Mouse (Mus musculus) lung, postnatal 14 days (tissue): ENCODE results near the gene Tlr7.

ENCODE experiments used
- DNase-seq: peaks from one replicate; pipeline ENCODE4 v3.0.0; 2021

Tlr7 gene

DNA sequence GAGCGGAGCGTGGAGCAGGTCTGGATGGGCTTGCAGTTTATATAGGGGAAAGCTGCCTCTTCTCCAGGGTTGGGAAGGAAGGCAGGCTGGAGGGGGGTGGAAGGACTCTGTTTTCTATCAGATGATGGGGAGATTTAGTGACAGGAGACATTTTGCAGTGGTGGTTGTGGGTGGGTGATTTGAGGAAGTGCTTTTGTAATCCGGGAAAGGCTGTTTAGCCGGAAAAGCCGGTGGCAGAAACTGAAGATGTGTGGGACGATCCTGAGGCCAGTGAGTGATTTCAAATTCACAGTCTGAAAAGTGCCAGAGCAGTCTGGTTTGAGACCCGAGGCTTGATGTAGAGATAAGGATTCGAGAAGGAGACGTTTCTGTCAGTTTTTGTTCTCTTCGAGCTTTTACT is 53.8 kb downstream of the Tlr7 start:
- DNase-seq, result no peak

DNA sequence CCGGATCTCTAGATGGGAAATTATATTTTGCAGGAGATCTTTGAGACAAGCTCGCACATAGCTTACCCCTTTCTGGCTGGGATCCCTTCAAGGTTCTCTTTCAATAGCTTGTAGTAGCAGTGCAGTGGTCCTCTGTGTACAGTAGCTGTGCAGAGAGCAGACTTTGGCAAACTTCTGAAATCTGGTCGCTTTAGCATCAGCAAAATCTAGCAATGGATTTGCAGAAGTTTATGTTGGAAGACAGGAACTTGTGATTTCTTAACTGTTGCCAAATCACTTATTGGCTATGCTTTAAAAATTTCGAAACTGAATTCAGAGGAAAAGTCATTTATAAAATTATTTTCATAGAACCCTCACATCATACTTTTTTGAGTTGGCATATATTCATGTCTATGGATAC is 66.3 kb downstream of the Tlr7 start, which contains the start of gene Tlr8:
Gene Tlr8 (minus strand): TSS at position 244 of the 400 bp plus-strand sequence.
- DNase-seq, result no peak

DNA sequence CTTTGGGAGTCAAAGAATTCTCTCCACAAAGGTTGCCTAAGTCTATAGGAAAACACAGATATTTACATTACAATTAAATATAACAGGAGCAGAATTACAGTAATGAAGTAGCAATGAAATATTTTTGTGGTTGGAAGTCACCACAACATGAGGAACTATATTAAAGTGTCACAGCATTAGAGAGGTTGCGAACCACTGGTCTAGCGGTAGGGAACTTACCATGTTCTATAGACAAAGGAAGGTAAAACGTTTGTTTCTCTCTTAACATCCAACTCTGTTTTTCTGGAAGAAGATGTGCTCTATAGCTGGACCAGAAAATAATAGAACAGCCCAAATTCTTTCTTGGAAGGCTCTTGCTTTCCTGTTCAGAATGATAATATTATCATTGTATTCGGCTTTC is 66.8 kb downstream of the Tlr7 start:
- DNase-seq, result no peak
